Mouse (Mus musculus) monocyte, adult 2 months (primary cell): Measurements from ENCODE around the gene Kng2.
"Not testable (repeated sequence)": the region's sequence is repeated elsewhere in the genome, so short reads cannot be mapped to it uniquely, and the experiment has no call there.

Experiments
- DNase-seq, 2 experiments: peaks; one replicate each; pipeline ENCODE4 v3.0.0; 2022; ENCODE audit warnings: low spot score in 2 of 2, low read depth in 1 of 2

The Kng2 gene

DNA sequence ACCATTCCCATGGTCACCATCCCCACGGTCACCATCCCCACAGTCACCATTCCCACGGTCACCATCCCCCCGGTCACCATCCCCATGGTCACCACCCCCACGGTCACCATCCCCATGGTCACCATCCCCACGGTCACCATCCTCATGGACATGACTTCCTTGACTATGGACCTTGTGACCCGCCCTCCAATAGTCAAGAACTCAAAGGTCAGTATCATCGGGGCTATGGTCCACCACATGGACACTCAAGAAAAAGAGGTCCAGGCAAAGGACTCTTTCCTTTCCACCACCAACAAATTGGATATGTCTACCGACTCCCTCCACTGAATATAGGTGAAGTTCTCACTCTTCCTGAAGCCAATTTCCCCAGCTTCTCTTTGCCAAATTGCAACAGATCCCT is 68.2 kb downstream of the Kng2 start:
- DNase-seq: no peak

DNA sequence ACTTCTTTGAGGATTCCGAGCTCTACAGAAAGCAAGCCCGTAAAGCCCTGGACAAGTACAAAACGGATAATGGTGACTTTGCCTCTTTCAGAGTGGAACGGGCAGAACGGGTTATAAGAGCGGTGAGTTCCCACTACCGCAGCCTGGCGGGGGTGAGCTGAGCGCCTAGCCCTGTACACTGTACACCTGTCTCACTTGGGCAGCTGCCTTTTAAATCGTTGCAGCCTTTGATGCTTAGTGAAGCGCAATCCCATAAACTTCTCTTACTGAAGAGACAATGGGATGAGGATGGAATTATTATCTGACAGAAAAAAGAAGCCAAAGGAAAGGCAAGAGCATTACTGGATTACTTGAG is 73.2 kb downstream of the Kng2 start:
- no peak for DNase-seq

DNA sequence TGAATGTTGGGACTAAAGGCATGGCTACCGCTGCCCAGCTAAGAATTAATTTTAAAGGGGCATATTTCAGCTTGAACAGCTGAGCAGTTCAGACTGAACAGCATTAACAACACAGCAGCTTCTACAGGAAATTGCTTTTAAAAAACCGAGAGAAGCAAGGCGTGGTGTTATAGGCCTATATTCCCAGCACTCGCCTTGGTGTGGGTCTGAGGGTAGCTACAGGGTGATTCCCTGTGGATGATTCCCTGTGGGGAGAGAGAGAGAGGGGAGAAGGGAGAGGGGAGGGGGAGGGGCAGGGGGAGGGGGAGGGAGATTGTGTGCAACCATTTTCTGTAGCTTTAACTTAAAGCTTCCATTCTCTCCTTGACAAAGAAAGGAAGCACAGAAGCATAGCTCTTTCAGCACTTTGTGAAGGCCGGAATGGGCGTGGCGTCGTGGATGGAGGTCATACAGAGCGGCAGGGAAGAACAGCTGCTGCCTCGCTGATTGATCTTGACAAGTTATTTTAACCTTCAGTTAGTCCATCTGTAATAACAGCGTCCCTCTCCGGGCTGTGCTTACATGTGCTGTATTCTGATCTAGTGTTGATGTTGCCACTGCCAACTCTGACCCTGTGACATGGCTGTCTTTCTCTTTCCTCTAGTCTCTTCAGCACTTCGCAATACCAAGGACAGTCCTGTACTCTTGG is 73.7 kb downstream of the Kng2 start:
- no peak for DNase-seq

DNA sequence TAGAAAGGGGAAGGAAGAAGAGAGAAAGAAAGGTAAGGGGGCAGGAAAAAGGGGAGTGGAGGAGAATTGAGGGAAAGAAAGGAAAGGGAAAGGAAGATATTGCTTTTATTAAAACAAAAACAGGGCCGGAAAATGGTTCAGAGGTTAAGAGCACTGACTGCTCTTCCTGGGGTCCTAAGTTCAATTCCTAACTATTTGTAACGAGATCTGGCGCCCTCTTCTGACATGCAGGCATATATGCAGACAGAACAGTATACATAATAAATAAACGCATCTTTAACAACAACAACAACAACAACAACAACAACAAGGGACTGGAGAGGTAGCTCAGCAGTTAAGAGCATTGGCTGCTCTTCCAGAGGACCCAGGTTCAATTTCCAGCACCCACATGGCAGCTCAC is 76.2 kb downstream of the Kng2 start:
- DNase-seq: no peak

DNA sequence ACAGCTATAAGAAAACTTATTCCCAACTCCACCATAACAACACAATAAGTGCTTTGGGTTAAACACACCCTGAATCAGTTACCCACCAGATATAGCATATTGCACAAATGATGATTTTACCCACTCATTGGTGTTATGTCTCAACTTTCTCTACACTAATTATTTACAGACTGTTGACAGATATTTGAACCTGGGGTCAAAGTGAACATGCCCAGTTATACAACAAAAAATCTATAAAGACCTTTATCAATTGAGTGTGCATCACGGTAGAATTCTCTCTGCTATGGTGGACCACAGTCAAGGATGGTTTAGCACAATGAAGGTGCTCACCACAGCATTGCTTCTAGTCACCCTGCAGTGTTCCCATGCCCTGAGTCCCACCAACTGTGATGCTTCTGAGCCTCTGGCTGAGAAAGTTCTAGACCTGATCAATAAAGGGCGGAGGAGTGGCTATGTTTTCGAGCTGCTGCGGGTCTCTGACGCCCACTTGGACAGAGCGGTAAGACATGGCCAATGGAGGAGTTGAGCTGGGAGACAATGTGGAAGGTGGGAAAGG is 78.4 kb downstream of the Kng2 start, which contains the start of gene Hrg:
Gene Hrg, plus strand, starts transcription at position 233 of the 556 bp plus-strand sequence.
- no peak for DNase-seq

DNA sequence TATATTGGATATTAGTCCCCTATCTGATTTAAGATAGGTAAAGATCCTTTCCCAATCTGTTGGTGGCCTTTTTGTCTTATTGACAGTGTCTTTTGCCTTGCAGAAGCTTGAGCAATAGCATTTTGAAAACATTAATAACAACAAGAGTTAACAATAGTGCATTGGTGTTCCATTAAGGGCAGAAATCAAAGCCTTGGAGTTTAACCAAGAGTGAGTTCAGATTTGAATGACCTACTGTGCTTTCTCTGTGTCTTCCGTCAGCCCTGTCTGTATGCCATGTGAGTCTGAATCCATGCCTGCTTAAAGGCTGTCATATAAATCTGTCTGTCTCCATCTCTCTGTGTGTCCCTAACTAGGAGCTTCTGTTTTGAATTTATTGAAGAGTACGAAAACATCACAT is 81.9 kb downstream of the Kng2 start:
- no peak for DNase-seq

DNA sequence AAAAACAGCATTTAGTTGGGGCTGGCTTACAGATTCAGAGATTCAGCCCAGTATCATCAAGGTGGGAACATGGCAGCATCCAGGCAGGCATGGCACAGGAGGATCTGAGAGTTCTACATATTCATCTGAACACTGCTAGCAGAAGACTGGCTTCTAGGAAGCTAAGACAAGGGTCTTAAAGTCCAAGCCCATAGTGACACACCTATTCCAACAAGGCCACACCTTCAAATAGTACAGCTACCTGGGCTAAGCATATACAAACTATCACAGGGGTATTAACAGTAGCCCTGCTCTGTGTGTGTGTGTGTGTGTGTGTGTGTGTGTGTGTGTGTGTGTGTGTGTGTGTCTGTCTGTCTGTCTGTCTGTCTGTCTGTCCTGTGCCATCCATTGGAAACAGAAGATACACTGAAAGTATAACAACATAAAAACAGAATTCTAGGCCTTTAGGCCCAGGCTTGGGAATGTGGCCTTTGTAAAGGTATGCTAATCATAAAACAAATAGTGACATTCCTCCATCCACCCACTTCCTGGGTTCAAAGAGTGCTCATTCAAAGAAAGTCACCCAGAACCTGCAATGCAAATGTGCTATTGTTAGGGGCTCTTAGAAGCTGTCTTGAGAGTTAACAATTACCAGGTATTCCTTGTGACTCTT is 87.3 kb downstream of the Kng2 start:
- not testable (repeated sequence) for DNase-seq

DNA sequence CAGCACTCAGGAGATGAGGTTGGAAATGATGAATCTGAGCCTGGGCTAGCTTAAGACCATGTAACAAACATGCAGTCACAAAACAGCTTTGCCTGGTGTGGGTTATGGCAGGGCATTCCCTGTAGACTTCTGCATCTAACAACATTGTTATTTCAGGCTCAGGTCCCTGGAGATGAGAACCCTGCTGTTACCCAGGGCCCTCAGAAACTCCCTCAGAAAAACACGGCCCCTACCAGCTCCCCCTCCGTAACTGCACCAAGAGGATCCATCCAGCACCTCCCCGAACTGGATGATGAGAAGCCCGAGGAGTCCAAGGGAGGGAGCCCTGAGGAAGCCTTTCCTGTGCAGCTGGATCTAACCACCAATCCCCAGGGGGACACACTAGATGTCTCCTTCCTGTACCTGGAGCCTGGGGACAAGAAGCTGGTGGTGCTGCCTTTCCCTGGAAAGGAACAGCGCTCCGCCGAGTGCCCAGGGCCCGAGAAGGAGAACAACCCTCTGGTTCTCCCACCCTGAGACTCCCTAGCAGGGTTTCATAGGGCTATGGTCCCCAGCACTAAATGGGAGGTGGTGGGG is 90.1 kb downstream of the Kng2 start:
- DNase-seq: no peak

DNA sequence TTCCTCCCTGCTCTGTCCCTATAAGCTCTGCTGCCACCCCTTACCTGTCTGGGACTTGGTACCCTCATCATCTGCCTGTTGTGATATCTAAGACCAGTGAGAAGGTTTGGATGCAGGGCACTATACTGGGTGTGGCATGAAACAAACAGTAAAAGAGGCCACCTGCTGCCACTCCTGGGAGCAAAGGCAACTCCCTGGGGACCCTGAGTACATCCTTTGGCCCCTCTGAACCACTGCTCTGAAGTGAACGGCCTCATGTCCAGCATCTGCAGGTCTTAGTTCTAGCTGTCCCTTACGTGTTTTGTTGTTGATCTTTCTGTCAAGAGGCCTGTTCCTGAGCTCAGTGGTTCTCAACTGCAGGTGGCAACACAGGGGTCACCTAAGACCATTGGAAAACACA is 90.7 kb downstream of the Kng2 start:
- DNase-seq: no peak

DNA sequence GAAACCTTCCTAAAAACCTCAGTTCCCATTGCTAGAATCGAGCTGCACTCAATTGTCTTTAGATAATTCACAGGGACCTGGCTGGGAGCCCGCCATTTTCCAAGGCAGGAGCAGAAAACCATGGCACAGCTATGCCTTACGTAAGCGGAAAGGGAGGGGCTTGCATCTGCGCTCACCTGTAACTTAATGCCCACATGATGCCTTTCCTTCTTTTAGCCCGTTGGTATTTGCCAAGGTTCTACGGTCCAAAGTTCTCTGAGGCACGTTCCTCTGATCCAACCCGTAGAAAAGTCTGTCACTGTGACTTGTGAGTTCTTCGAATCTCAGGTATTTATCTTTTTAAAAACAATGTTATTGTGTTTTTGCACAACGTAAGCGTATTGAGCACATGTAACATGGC is 91.7 kb downstream of the Kng2 start:
- DNase-seq: no peak
